In genomic region chr10:12884308-12884948, GRCm38 (mm10) we compare ENCODE assay signal across 12 mouse cellular contexts. TPM values are rescaled to one million over a fixed set of nuclear protein-coding genes. Genes with fewer than 3 reads are reported as not detected.
A peak's percentile ranks its signal among the peaks of the same experiment; 100 is the strongest.
DNase-seq lines count a peak whose midpoint lies in the region; ATAC-seq and TF ChIP-seq lines count a peak whose summit lies in the region.
"Had no signal": no experiment of that assay in that cellular context is flagged by ENCODE, and none has a peak within 500 bp of the region (broad histone marks: within the 10 kb centered on the region; RNA-seq: fewer than 3 reads in every experiment).

No protein-coding gene starts in this region.

- peak; percentile 33 for DNase-seq in embryo, embryonic 10 days (ENCODE audit: low spot score)
- no peak for DNase-seq in embryo, embryonic 10.5 days (ENCODE audit: low spot score)
- peak; percentile 42 for DNase-seq in 416B (ENCODE audit: low read depth)
- DNase-seq in kidney, adult 11 months: peak; percentile 65
- DNase-seq in gastrocnemius, adult 2 months: no peak
- DNase-seq in natural killer cell, adult 2 months (ENCODE audit: low spot score in 2 of 2): no peak
- DNase-seq in spleen, adult 18-20 months: no peak
- DNase-seq: cerebellum, adult 11-12 months; gastrocnemius, postnatal 25 days; liver, embryonic 13.5 days had no signal

- H3K27me3 ChIP-seq in lung, embryonic 15.5 days: no peaks in the 10 kb centered on the region
- H3K27me3 ChIP-seq: hindbrain, embryonic 13.5 days; liver, embryonic 13.5 days had no signal

- WGBS in lung, embryonic 15.5 days: 46% methylated on average over 8 of the region's 8 CpGs

- no peak overlapping the region for H3K4me2 ChIP-seq in lung, embryonic 15.5 days
- H3K4me2 ChIP-seq: hindbrain, embryonic 13.5 days; liver, embryonic 13.5 days had no signal

- no peak overlapping the region for H3K9ac ChIP-seq in lung, embryonic 15.5 days
- H3K9ac ChIP-seq: hindbrain, embryonic 13.5 days; liver, embryonic 13.5 days had no signal

- no peaks in the 10 kb centered on the region for H3K36me3 ChIP-seq in lung, embryonic 15.5 days
- H3K36me3 ChIP-seq: hindbrain, embryonic 13.5 days; liver, embryonic 13.5 days had no signal

- H3K4me1 ChIP-seq in lung, embryonic 15.5 days: 0 out of 2 replicates have a peak, but pooled peaks cover 4% of the 10 kb centered on the region
- H3K4me1 ChIP-seq: hindbrain, embryonic 13.5 days; liver, embryonic 13.5 days had no signal

- intact Hi-C loops in gastrocnemius, adult 2 months (cut with DNase I): no loop called here

- H3K9me3 ChIP-seq in lung, embryonic 15.5 days: no peaks in the 10 kb centered on the region
- H3K9me3 ChIP-seq: hindbrain, embryonic 13.5 days; liver, embryonic 13.5 days had no signal

- no peak overlapping the region for H3K27ac ChIP-seq in lung, embryonic 15.5 days
- H3K27ac ChIP-seq in gastrocnemius, adult 2 months: no peak overlapping the region
- H3K27ac ChIP-seq: hindbrain, embryonic 13.5 days; liver, embryonic 13.5 days had no signal

- TF ChIP-seq CTCF in gastrocnemius, adult 2 months (IDR thresholded peaks at IDR 0.05): no peak

- ATAC-seq in lung, embryonic 15.5 days (ENCODE audit: borderline replicate concordance, extremely low read depth, low FRiP score, low TSS enrichment): 0 out of 2 replicates have a peak, but pooled peaks have one; percentile 52

- no peak overlapping the region for H3K4me3 ChIP-seq in lung, embryonic 15.5 days
- no peak overlapping the region for H3K4me3 ChIP-seq in gastrocnemius, adult 2 months
- H3K4me3 ChIP-seq: hindbrain, embryonic 13.5 days; liver, embryonic 13.5 days had no signal

RNA-seq across cellular contexts. Expression of gene Utrn, which starts 15.3 kb away (rescaled TPM):
- 62.6 and 78.8 TPM in 2 replicates for polyA plus RNA-seq in lung, embryonic 15.5 days (2015; fragmentation: Nextera tagmentation; extraction: Ambion mirVana)
- 10 to 100 TPM; 20.1 to 28.1 TPM for total RNA-seq in gastrocnemius, adult 2 months (2021)

Comparison
In these comparisons a context has a peak if more than half of its experiments do, and no peak if none do; other contexts are left out.
1. DNase-seq: peak in embryo, embryonic 10 days (single experiment), 416B (single experiment) and kidney, adult 11 months (single experiment); none in embryo, embryonic 10.5 days (single experiment), gastrocnemius, adult 2 months (single experiment), natural killer cell, adult 2 months (0 of 2) and spleen, adult 18-20 months (0 of 2).